Mouse (Mus musculus) lung, postnatal 4 days (tissue): ENCODE data around the gene Apod.
"Not testable (repeated sequence)": the region's sequence is repeated elsewhere in the genome, so short reads cannot be mapped to it uniquely, and the experiment has no call there.

Experiments
- DNase-seq, 2 experiments: peaks; one replicate each; pipeline ENCODE4 v3.0.0; 2021

The Apod gene

DNA sequence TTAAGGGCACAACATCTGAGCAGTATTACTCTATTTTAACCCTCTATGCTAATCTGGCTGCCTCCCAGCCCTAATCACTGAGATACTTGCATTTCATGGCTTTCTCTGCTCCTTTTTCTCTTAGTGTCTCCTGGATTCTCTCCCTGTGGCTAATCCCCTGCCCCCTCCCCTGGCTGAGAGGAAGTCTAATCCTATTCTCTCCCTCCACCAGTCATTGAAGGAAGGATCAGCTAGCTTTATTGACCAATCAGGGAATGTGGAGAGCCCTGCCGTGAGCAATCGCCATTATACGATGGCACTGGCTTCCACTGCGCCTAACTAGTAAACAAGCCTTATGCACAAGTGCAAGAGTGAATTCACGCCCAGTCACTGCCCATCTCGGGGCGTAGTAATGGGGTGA, 6.3 kb upstream of the Apod start:
- DNase-seq = no peak

GRCm38 (mm10) chr16:31319723-31320122, 5.1 kb upstream of the Apod start:
- not testable (repeated sequence) for DNase-seq

DNA sequence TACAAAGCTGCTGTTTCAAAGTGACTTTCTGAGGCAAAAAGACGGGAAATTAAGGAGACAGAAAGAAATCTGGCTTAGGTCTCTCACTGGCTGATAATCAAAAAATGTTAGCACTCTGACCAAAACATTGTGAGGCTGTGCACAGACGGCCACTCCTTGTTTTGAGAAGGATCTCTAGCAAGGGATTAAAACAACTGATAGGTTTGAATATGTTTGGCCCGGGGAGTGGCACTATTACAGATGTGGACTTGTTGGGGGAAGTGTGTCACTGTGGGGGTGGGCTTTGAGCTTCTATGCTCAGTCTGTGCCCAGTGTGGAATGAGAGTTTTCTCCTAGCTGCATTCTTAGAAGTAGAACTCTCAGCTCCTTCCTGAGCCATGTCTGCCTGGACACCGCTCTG, 4.7 kb upstream of the Apod start:
- DNase-seq = no peak

DNA sequence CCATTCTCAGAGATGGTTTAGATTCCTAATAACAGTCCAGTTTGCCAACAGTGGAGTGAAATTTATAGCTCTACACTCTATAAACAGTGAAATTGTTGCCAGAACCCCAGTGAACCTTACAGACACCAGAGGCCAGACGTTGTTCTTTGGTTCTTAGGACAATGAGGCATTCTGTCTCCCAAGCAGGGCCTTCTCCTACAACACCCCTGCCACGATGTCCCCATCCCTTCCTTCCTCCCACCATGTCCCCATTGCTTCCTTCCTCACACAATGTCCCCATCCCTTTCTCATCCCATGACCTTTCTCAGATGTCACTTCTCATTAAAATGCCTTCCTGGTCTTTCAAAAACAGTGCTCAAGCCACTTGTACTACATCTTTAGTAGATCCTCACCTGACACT, 3.8 kb upstream of the Apod start:
- DNase-seq = no peak

- peak; percentile 46 to 78 for DNase-seq
Measured at GRCm38 (mm10) chr16:31316246-31317143, 1.9 kb upstream of the Apod start.

- no peak for DNase-seq
Measured at GRCm38 (mm10) chr16:31315294-31315693, 686 bp upstream of the Apod start.

- no peak for DNase-seq
Measured at GRCm38 (mm10) chr16:31313611-31314010, 997 bp downstream of the Apod start.

DNA sequence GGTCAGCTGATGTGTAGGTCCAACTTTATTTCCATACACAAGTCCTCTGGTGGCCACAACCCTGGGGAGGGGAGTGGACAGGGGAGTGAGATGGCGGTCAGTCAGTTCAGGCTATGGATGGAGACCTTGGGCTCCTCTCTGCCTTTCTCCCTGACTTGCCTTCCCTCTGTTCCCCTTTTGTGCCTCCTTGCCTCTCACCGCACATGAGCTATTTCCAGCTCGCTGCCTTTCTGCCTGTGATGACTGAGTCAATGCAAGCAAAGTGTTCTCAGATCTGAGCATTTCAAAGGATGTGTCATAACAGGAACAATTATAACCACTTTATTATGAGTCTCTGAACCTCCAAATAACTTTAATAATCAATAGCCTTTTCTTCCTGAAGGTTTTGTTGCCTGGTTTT, 2.3 kb downstream of the Apod start:
- DNase-seq = no peak

DNA sequence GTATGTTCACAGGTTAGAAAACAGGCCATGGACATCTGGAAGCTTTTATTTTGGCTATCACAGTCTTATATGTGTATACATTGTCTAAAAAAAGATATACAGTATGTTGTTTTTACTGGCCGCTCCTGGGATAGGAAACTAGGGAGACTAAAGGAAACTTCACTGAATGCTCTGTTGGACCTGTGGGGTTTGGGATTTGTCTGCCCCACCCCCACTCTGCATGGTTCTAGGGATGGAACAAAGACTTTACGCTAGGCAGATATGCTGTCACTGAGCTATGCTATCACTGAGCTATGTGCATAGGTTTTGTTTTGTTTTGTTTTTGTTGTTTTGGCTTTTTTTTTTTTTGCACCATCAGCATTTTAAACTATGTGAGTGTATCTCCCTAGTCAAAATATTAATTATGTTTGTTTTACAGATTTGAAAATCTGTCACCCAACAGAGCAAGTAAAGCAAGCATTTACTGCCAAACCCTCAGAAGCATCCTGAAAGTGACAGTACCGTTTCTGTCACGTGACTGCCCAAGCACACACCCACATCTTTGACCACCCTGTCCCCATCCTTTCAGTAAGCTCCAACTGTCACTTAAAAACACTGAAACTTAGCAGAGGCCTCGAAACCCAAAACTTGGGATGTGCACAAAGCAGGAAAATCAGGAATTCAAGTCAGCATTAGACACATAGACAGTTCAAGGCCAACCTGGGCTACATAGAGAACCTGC, 9.2 kb downstream of the Apod start:
- DNase-seq = no peak

DNA sequence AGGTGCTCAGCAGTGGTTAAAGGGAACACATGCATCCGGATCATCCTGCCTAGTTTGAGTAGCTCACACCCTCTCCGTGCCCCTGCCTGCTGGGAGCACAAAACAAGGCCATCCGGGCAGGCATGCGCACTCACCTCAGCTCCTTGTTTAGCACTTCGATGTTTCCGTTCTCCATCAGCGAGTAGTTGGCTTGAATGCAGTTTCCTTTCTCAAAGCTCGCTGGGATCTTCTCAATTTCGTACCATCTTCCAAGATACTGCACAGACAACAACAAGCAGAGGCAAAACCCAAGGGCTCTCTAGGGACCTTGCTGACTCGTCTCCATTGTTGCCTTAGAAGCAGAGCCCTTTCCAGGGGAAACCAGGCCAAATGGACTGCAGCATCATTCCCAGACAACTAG, 11.3 kb downstream of the Apod start:
- no peak for DNase-seq

DNA sequence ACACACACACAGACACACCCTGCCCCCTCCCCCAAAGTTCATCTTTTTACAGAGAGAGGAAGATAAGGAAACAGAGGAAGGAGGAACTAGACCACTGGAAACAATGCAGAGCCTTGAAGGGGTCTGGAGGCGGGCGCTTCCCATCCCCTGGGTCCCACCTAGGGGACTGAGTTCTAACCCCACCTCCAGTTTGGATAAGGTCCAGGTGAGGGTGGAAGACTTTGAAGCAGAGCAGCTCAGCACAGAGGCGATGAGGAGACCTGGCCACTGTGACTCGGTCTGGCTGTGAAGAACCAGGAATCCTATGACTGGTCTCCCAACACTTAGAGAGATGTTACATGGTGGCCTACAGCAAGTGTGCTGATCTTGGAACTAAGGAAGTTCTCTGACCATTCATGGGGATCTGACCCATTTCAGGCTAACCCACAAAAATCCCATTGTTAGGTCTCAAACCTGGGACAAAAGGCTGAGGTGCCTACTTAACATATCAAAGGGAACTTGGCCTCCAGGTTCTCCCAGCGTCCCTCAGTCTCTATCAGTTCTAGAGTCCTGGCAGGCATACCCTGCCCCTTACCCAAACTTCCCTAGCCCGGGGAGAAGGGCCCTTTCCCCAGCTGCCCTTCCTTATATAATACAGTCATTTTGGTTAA, 13.6 kb downstream of the Apod start:
- no peak for DNase-seq

DNA sequence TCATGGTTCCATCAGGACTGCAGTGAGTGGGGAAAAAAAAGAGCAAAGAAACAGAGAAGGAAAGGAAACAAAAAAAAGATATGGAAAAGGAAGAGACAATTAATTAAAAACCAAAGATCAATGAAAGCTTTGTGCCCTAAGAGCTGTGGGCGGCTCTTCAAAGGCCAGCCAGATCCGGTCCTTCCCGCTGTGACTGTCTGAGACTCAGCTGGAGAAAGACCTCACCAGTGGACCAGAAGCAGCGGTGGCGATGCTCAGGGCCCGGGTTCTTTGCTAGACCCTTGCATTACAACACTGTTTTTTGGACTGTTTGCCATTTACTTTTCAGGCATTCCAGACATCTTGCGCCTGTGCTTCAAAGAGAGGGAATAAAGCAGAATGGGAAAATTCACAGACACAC, 14.1 kb downstream of the Apod start:
- DNase-seq = no peak

GRCm38 (mm10) chr16:31299960-31300353, 14.7 kb downstream of the Apod start:
- DNase-seq = no peak

DNA sequence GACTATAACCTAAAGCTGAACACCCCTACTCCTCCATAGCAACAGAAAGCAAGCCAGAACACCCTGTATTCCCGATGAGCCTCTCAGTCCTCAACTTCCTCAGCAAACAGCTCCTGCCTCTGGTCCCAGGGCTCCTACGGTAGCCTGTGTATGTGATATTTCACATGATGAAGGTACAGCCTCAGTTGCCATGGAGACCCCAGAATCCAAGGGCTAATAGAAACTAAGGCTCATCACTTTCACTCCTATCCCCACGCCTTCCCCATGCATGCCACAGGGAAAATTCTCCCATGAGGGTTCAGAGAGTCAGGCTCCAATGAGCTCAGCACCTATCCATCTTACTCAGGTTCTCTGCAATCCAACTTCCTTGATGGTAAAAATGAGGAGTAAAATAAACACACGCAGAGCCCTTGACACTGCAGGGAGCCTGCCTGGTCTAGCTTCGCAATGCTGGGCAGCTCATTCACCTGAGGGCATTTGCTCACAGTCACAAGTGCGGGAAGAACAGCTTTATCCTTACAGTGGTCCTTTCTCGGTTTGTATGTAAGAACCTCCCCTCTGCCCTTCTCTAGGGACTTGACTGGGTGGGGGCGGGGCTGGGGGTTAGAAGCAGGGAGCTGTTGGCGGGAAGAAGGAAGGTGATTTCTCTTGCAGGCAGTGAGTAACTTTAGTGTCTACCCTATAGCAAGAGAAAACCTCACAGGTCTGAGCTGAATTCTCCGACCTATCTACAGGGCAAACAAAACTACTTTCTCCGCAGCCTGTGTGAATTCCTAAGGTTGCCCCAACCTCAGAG, 15.2 kb downstream of the Apod start:
- DNase-seq = no peak

- DNase-seq = no peak
Measured at GRCm38 (mm10) chr16:31297113-31297512, 17.5 kb downstream of the Apod start.

- no peak for DNase-seq
Measured at GRCm38 (mm10) chr16:31293761-31294160, 20.8 kb downstream of the Apod start.

DNA sequence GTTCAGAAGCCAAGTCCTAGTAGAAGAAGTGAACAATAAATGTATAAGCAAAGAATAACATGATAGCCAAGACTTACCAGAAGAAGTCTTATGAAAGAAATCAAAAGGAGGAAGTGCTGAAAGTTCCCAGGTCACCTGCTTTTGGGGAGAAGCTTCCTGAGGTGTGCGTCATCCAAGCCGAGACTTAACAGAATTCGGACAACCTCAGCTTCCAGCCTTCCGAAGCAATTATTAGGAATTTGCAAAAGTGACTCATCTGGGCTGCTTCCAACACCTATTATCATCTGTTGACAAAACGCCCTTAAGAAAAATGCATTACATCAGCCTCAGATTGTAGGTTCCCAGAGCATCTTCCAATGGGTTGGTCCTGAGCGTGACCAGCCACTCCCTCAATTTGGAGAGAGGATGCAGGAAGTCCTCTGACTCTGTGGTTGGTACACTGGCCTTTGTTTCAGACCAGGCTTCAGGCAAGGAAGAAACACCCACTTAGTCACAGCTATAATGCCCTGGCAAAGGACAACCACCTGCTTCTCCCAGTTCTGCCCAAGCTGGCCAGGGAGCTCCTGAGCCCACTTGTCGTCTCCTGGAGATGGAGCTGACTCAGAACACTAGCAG, 23.8 kb downstream of the Apod start:
- peak; percentile 58 to 60 for DNase-seq

- DNase-seq = peak; percentile 92
Measured at GRCm38 (mm10) chr16:31290281-31290680, 24.3 kb downstream of the Apod start.

DNA sequence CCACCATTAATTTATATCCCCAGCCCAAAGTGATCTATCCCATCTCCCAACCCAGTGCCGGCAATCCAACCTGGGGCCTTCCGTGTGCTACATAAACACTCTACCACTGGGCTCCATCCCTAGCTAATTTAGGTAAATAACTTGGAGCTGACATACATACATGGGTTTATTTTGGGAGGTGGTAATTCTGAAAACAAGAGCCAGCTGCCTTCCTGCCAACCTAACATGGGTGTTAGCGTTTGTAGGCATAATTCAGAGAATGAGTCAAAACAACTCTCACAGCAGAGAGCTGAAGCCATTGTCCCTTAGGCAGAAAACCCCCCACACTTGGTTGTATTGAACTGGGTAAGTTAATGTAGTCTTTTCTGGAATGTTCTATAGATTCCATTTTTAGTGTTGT, 26.9 kb downstream of the Apod start:
- DNase-seq = no peak

GRCm38 (mm10) chr16:31286801-31287488, 27.7 kb downstream of the Apod start:
- no peak for DNase-seq

GRCm38 (mm10) chr16:31281981-31282380, 32.6 kb downstream of the Apod start:
- peak; percentile 47 to 54 for DNase-seq

- no peak for DNase-seq
Measured at GRCm38 (mm10) chr16:31280176-31280575, 34.4 kb downstream of the Apod start.
